Mouse (Mus musculus) E14TG2a.4 (cell line): ENCODE measurements around the gene Grb10.
A peak's percentile ranks its signal among the peaks of the same experiment; 100 is the strongest.

ENCODE experiments used
- H3K27me3 ChIP-seq: 2 replicates; pipeline ENCODE4 v1.6.1; 2014; ENCODE audit warnings: low read length, control low read depth; ENCODE audit not compliant: insufficient read depth
- H3K36me3 ChIP-seq: 2 replicates; pipeline ENCODE4 v1.6.1; 2014; ENCODE audit warnings: low read length, control low read depth; ENCODE audit not compliant: insufficient read depth
- H3K4me1 ChIP-seq: replicated peaks from 2 replicates; pipeline ENCODE4 v1.6.1; 2014; ENCODE audit warnings: low read depth, low read length, control low read depth
- H3K4me3 ChIP-seq: replicated peaks from 2 replicates; pipeline ENCODE4 v1.5.1; 2014; ENCODE audit warnings: mild to moderate bottlenecking, low read length
- H3K9me3 ChIP-seq: 2 replicates; pipeline ENCODE4 v1.6.1; 2014; ENCODE audit warnings: low read length, control low read depth
- CTCF ChIP-seq: conservative IDR thresholded peaks from 2 replicates; pipeline ENCODE4 v1.5.1; 2014; ENCODE audit warnings: low read length
- NANOG ChIP-seq: IDR thresholded peaks from 2 replicates; pipeline ENCODE4 v1.6.1; 2014; ENCODE audit warnings: borderline replicate concordance, low read length, mixed read lengths
- POU5F1 ChIP-seq: IDR thresholded peaks from 2 replicates; pipeline ENCODE4 v1.6.1; 2014; ENCODE audit warnings: low read length, borderline replicate concordance

The Grb10 gene

DNA sequence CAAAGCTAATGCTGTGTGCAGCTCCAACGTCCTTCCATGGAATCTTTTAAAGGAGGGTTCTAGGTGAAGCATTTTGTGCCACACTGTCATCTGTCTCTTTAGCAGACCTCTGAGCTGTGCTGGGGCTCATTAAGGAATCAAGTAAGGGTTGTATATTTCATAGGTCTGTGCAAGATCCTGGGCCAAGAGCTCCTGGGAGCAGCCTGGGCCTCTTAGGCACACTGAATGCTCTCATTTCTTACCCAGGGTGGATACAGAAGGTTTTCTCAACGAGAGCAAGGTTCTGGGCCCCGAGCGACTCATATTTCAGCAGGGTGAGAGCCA is 84.4 kb downstream of the Grb10 start:
- Histone ChIP-seq H3K27me3 (no peaks in the 10 kb centered on the region), H3K36me3 (peaks cover 19% of the 10 kb centered on the region; the same call in 1 of the 2 replicates), H3K9me3 (no peaks in the 10 kb centered on the region), H3K4me1 (peaks cover 10% of the 10 kb centered on the region), H3K4me3 (no peak overlapping the region)
- no peak for TF ChIP-seq CTCF
- TF ChIP-seq POU5F1: no peak
- no peak for TF ChIP-seq NANOG

DNA sequence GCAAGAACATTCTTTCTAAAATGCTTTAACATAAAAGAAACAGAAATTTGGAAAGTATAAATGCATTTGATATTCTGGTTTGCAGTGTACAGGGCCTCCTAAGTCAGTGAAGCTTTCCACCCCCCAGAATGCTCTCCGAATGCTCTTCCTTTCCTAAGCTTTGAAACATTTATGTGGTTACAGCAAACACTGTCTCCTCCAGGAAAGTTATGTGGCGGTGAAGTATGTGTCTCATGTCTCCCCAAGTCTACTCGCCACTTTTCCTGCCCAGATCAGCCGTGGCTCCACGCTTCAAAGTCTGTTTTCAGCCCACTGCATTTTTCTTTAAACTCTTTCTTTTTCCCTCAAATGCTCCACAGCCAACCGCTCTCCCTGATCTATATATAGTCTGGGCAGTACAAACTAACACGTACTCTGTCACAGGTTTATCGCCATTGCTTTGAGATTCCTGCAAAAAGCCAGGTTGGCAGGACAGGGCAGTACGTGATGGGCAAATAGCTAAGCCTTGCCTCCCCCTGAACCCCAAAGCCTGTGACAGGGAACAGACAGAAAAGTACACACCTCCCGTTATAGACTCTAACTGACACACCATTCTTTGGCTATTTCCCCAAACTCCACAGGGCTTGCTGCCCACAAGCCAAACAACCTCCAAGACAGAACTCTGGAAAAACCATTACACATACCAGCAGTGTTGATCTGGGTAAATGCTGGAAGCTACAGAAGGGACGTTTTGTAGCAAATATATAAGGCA is 84.9 kb downstream of the Grb10 start:
- Histone ChIP-seq H3K4me3 (no peak overlapping the region), H3K36me3 (peaks cover 19% of the 10 kb centered on the region; the same call in 1 of the 2 replicates)
- TF ChIP-seq POU5F1 (no peak), NANOG (no peak), CTCF (no peak)

DNA sequence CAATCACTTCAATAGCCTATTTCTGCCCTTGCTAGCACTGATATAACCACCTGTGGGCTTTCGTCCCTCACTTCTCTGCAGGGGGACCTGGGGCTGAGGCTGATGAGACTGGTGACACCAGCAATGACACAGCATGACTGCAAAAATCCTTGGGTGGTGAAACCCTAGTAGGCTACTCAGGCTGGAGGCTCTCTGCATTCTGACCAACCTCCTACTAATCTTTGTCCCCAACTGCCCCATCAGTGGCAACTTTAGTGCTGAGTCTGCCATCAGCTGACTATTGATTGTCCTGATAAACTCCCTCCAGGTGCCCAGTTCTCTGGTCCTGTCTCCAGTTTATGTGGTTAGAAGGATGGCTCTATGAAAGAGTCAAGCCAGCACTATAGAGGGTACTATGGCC is 85.9 kb downstream of the Grb10 start:
- TF ChIP-seq NANOG (no peak), POU5F1 (no peak), CTCF (no peak)
- peaks cover 19% of the 10 kb centered on the region; the same call in 1 of the 2 replicates for H3K36me3 ChIP-seq
- no peaks in the 10 kb centered on the region for H3K9me3 ChIP-seq

More for the DNA sequence above, 84.9 kb downstream of the Grb10 start:
- Histone ChIP-seq H3K4me1 (peaks cover 16% of the 10 kb centered on the region), H3K9me3 (no peaks in the 10 kb centered on the region), H3K27me3 (no peaks in the 10 kb centered on the region)

DNA sequence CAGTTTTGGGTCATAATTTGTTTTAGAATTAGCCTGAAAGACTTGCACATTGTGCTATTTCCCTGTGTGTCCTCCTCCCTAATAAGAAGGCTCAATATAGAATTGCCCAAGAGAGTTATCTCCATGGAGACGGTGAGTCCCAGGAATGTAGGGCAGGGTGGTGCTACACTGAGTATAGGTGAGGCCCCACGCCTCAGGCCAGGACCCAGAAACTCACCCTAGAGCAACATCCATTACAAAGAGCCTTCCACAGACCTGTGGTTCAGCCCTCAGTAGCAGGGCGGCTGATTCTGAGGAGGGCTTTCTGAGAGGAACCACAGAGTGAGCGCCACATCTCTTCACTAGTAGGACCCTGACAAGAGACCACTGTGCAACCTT is 89.5 kb downstream of the Grb10 start:
- TF ChIP-seq POU5F1: no peak
- Histone ChIP-seq H3K36me3 (peaks cover 36% of the 10 kb centered on the region), H3K27me3 (no peaks in the 10 kb centered on the region), H3K4me1 (peaks cover 47% of the 10 kb centered on the region), H3K4me3 (no peak overlapping the region), H3K9me3 (no peaks in the 10 kb centered on the region)

More for the DNA sequence above, 85.9 kb downstream of the Grb10 start:
- peaks cover 25% of the 10 kb centered on the region for H3K4me1 ChIP-seq
- H3K27me3 ChIP-seq: no peaks in the 10 kb centered on the region
- no peak overlapping the region for H3K4me3 ChIP-seq

DNA sequence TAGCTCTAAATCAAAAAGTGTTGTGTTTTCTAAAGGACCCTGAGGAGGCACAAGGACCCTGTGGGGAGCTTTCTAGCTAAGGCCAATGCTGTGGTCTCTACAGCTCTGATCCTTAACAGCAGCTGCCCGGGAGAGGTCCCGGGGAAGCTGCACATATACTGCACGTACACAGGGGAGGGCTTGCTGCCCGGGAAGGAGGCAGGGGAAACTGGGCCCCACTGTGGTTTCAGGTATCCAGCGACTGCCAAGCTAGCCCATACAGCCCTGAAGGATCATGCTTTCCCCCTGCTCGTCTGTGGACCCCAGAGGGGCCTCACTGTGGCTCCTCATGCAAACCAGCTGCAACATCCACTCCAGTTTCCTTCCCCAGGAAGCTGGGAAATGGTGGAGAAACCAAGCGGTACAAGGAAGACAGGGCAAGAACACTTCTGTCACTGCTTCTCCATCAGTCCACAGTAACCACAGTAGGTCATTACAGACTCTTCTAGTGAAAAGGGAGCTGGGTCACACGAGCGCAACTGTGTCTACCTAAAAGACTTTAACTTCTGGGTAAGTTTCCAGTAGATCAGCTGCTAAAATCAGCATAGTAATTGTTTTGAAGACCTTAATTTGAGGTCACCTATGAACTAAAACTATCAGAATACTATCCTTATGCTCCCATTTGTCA is 90.0 kb downstream of the Grb10 start:
- Histone ChIP-seq H3K4me3 (0 out of 2 replicates have a peak overlapping the region, but pooled peaks have one; percentile 21), H3K9me3 (no peaks in the 10 kb centered on the region)
- TF ChIP-seq CTCF (no peak), POU5F1 (no peak), NANOG (no peak)

DNA sequence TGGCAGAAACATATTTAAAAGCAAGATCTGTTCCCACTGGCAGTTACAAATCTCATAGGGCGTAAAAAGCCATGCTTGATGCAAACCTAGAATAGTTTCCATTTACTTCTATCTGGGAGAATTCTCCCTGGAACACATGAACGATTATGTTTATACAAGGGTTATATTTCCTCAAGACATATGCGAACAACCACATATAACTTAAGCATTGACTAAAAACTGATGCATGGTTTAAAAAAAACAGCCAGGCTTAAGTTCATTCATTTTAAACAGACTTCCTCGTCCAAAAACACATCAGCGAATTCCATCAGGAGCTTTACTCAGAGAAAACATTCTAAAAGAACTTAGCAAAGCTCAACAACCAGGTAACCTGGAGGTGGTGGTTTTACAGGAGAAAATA is 90.6 kb downstream of the Grb10 start:
- Histone ChIP-seq H3K36me3 (peaks cover 39% of the 10 kb centered on the region), H3K27me3 (no peaks in the 10 kb centered on the region), H3K4me3 (no peak overlapping the region), H3K9me3 (no peaks in the 10 kb centered on the region), H3K4me1 (peaks cover 58% of the 10 kb centered on the region)
- no peak for TF ChIP-seq CTCF
- TF ChIP-seq POU5F1: no peak
- no peak for TF ChIP-seq NANOG

More for the DNA sequence above, 90.0 kb downstream of the Grb10 start:
- no peaks in the 10 kb centered on the region for H3K27me3 ChIP-seq
- H3K36me3 ChIP-seq: peaks cover 39% of the 10 kb centered on the region
- peaks cover 52% of the 10 kb centered on the region for H3K4me1 ChIP-seq

DNA sequence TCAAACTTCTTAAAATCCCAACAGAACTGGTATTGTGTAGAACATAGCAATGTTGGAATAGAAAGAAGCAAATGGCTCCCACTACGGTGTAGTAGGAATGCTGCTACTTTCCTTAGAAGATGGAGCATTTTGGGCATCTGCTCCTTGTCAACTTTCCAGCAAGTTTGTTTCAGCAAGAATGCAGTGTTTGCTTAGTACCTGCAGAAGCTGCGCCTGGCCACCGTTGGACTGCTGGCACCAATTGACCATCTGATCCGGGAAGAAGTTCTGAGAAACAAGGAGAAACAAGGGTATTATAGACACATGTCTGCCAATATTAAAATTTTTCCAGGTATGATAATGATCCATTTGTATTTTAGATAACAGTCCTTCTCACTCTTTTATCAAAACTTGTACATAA is 92.7 kb downstream of the Grb10 start:
- Histone ChIP-seq H3K36me3 (peaks cover 27% of the 10 kb centered on the region), H3K4me1 (peaks cover 79% of the 10 kb centered on the region), H3K9me3 (no peaks in the 10 kb centered on the region), H3K4me3 (no peak overlapping the region), H3K27me3 (no peaks in the 10 kb centered on the region)
- no peak for TF ChIP-seq CTCF
- no peak for TF ChIP-seq NANOG
- no peak for TF ChIP-seq POU5F1

DNA sequence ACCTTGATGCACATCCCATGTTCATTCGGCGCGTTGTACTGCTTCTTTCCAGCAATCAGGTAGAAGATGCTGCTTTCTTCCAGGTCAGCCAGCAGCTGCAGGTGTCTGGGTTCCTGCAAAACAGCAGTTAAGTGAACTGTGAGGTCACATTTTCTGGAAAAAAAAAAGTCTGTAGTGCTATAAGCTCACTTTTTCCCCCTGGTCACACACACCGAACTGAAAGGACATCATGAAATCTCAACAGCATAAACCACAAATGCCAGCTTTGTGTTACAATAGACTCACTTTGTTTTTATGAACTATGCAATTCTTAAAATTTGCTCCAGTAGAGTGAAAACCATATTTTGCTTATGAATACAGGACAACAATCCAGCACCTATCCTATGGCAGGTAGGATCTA is 93.7 kb downstream of the Grb10 start:
- Histone ChIP-seq H3K4me3 (no peak overlapping the region), H3K9me3 (no peaks in the 10 kb centered on the region), H3K36me3 (peaks cover 27% of the 10 kb centered on the region), H3K27me3 (no peaks in the 10 kb centered on the region), H3K4me1 (peaks cover 81% of the 10 kb centered on the region)
- TF ChIP-seq NANOG: no peak
- TF ChIP-seq POU5F1: no peak
- TF ChIP-seq CTCF: no peak

DNA sequence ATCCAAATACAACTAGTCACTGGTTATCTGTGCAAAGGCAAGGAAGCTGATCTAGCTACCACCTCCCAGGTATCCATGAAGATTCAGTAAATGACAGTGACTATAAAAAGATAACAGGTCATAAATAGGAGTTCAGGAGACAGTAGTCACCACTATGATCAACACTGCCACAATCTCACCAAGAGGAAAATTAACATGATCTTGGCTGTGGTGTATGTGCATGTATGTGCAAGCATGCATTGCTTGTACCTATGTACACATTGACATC is 94.5 kb downstream of the Grb10 start:
- Histone ChIP-seq H3K4me1 (peaks cover 73% of the 10 kb centered on the region), H3K36me3 (peaks cover 31% of the 10 kb centered on the region), H3K27me3 (no peaks in the 10 kb centered on the region), H3K4me3 (no peak overlapping the region), H3K9me3 (no peaks in the 10 kb centered on the region)
- TF ChIP-seq CTCF: no peak
- no peak for TF ChIP-seq NANOG
- TF ChIP-seq POU5F1: no peak
